8 mouse cellular contexts compared by ENCODE assay signal in genomic region chr8:61247270-61248025, GRCm38 (mm10). TPM values are rescaled to one million over a fixed set of nuclear protein-coding genes. Genes with fewer than 3 reads are reported as not detected.
A peak's percentile ranks its signal among the peaks of the same experiment; 100 is the strongest.
DNase-seq lines count a peak whose midpoint lies in the region.

No protein-coding gene starts in this region.

- peaks cover 4% of the 10 kb centered on the region; the same call in 1 of the 2 replicates for H3K9me3 ChIP-seq in heart, embryonic 10.5 days
- H3K9me3 ChIP-seq in limb, embryonic 10.5 days (replicated peaks), result no peaks in the 10 kb centered on the region

- H3K27me3 ChIP-seq in heart, embryonic 10.5 days (ENCODE audit: insufficient read depth, poor library complexity, severe bottlenecking), result no peaks in the 10 kb centered on the region
- H3K27me3 ChIP-seq in limb, embryonic 10.5 days (ENCODE audit: low read depth, poor library complexity, severe bottlenecking), result no peaks in the 10 kb centered on the region

- H3K4me1 ChIP-seq in heart, embryonic 10.5 days, result peaks cover 14% of the 10 kb centered on the region; the same call in 1 of the 2 replicates
- H3K4me1 ChIP-seq in limb, embryonic 10.5 days, result peaks cover 5% of the 10 kb centered on the region; the same call in 1 of the 2 replicates

- H3K36me3 ChIP-seq in heart, embryonic 10.5 days, result peaks cover 20% of the 10 kb centered on the region
- H3K36me3 ChIP-seq in limb, embryonic 10.5 days, result peaks cover 9% of the 10 kb centered on the region

- peak overlapping the region; percentile 69 for H3K27ac ChIP-seq in heart, embryonic 10.5 days
- H3K27ac ChIP-seq in limb, embryonic 10.5 days, result peak overlapping the region; percentile 9; the same call in 1 of the 2 replicates

- 54% methylated on average over 13 of the region's 13 CpGs for WGBS in heart, embryonic 10.5 days
- WGBS in limb, embryonic 10.5 days, result 74% methylated on average over 13 of the region's 13 CpGs

- DNase-seq in 3T3-L1 (ENCODE audit: low read depth, low spot score), result peak; percentile 63
- DNase-seq in adipocyte (ENCODE audit: low spot score), result peak; percentile 18
- DNase-seq in heart, embryonic 10.5 days (ENCODE audit: low spot score), result no peak
- no peak for DNase-seq in limb, embryonic 10.5 days (ENCODE audit: low spot score)
- no peak for DNase-seq in cerebellum, adult 18-20 months
- DNase-seq in frontal cortex, postnatal 14 days (ENCODE audit: low spot score in 2 of 2), result no peak
- DNase-seq in spleen, postnatal 36 days (ENCODE audit: low spot score in 2 of 2), result no peak
- no peak for DNase-seq in right cerebral cortex, postnatal 10 days (ENCODE audit: low spot score in 2 of 2)

- no peak overlapping the region for H3K4me3 ChIP-seq in heart, embryonic 10.5 days
- H3K4me3 ChIP-seq in limb, embryonic 10.5 days, result no peak overlapping the region

RNA-seq across cellular contexts. Expression of gene Sh3rf1, which starts 23.8 kb away (rescaled TPM):
- 5.6 and 8.4 TPM in 2 replicates for polyA plus RNA-seq in heart, embryonic 10.5 days (2016; fragmentation: Nextera tagmentation; extraction: Ambion mirVana)
- 7.7 and 7.8 TPM in 2 replicates for polyA plus RNA-seq in limb, embryonic 10.5 days (2016; fragmentation: Nextera tagmentation; extraction: Ambion mirVana)

Comparison
In these comparisons a context has a peak if more than half of its experiments do, and no peak if none do; other contexts are left out.
1. DNase-seq: peak in 3T3-L1 (single experiment) and adipocyte (single experiment); none in heart, embryonic 10.5 days (single experiment), limb, embryonic 10.5 days (single experiment), cerebellum, adult 18-20 months (0 of 2), frontal cortex, postnatal 14 days (0 of 2), spleen, postnatal 36 days (0 of 2) and right cerebral cortex, postnatal 10 days (0 of 2).